Mouse (Mus musculus) G1E (cell line): ENCODE measurements around the gene Prkar1b.

ENCODE experiments used
- CTCF ChIP-seq: IDR thresholded peaks from 2 replicates; pipeline ENCODE4 v1.5.1; 2012; ENCODE audit warnings: low read depth, low read length, inconsistent platforms, mixed read lengths
- GATA1 ChIP-seq: IDR thresholded peaks from 2 replicates; pipeline ENCODE4 v1.6.1; 2012; ENCODE audit warnings: borderline replicate concordance, low read length, inconsistent platforms, mixed read lengths

DNA sequence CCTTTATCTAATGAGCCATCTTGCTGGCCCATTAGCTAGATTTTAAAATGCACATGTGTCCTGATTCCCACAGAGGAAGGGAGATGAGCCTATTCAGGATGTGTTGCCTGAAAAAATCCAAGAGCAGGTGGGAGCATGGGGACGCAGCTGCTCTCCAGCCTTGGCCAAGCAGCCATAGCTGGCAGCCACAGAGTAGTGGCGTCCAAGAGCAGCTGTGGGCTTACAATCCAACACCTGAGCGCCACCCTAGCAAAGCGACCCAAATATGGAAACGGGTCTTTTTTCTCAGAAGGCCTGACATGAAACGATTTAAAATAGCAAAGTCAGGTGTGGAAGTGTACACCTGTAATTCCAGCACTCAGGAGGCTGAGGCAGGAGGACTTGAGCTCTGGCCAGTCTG is 145.2 kb downstream of the Prkar1b start:
- no peak for TF ChIP-seq GATA1
- no peak for TF ChIP-seq CTCF
